Mouse (Mus musculus): ENCODE results near the gene Dmrt2. TPM values are rescaled to one million over a fixed set of nuclear protein-coding genes. Genes with fewer than 3 reads are reported as not detected.

The Dmrt2 gene
- polyA plus RNA-seq, 1 experiment from 2014 or later: 0.27 TPM

- Histone ChIP-seq H3K27ac (ENCODE audit: low read depth) (no peak overlapping the region), H3K9ac (replicated peaks) (peak overlapping the region; percentile 17; the same call in 1 of the 2 replicates), H3K4me2 (ENCODE audit: low read depth, low read length) (peak overlapping the region; percentile 72), H3K4me1 (ENCODE audit: insufficient read depth) (peaks cover 6% of the 10 kb centered on the region; the same call in 1 of the 2 replicates), H3K36me3 (replicated peaks; ENCODE audit: insufficient read depth, low read length) (no peaks in the 10 kb centered on the region), H3K27me3 (ENCODE audit: insufficient read depth, low read length) (peaks cover 75% of the 10 kb centered on the region), H3K4me3 (ENCODE audit: low read depth, low read length) (peak overlapping the region; percentile 44), H3K9me3 (ENCODE audit: low read length) (no peaks in the 10 kb centered on the region)
- DNase-seq (no peak), ATAC-seq (no peak)
- TF ChIP-seq CTCF (IDR thresholded peaks at IDR 0.05; ENCODE audit: low read depth) (no peak), EP300 (IDR thresholded peaks at IDR 0.05; ENCODE audit: low read depth) (no peak)
- WGBS (ENCODE audit: insufficient replicate concordance): 3% methylated on average over 15 of the region's 15 CpGs
Observed at GRCm38 (mm10) chr19:25674056-25674420, 1.8 kb downstream of the Dmrt2 start.

DNA sequence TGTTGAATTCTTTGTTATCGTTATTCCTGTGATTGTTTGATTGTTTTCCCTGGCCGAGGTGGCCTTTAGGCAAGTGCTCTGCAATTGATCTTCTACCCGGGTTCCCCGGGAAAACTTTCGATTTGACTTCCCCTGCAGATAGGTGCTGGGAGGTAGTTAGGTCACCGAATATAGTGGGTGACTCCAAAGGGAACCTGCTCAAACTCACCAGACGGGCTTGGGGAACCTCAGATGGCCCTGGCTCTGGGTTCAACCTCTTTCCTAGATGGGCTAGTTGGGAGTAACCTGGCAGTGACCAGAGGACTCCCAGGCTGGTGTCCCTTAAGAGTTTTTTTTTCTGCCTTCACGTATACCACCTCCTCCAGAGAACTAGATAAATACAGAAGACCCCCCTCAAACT, 2.5 kb downstream of the Dmrt2 start:
- peaks cover 6% of the 10 kb centered on the region; the same call in 1 of the 2 replicates for H3K4me1 ChIP-seq (ENCODE audit: insufficient read depth)
- ATAC-seq (no peak), DNase-seq (no peak)
- peak overlapping the region; percentile 44; the same call in 1 of the 2 replicates for H3K4me3 ChIP-seq (ENCODE audit: low read depth, low read length)
- peak overlapping the region; percentile 72; the same call in 1 of the 2 replicates for H3K4me2 ChIP-seq (ENCODE audit: low read depth, low read length)
- TF ChIP-seq CTCF (IDR thresholded peaks at IDR 0.05; ENCODE audit: low read depth) (no peak), EP300 (IDR thresholded peaks at IDR 0.05; ENCODE audit: low read depth) (no peak)
- no peaks in the 10 kb centered on the region for H3K9me3 ChIP-seq (ENCODE audit: low read length)
- H3K27me3 ChIP-seq (ENCODE audit: insufficient read depth, low read length): peaks cover 71% of the 10 kb centered on the region
- no peaks in the 10 kb centered on the region for H3K36me3 ChIP-seq (replicated peaks; ENCODE audit: insufficient read depth, low read length)
- H3K27ac ChIP-seq (ENCODE audit: low read depth): no peak overlapping the region
- H3K9ac ChIP-seq (replicated peaks): no peak overlapping the region
- WGBS (ENCODE audit: insufficient replicate concordance): 4% methylated on average over 8 of the region's 8 CpGs

DNA sequence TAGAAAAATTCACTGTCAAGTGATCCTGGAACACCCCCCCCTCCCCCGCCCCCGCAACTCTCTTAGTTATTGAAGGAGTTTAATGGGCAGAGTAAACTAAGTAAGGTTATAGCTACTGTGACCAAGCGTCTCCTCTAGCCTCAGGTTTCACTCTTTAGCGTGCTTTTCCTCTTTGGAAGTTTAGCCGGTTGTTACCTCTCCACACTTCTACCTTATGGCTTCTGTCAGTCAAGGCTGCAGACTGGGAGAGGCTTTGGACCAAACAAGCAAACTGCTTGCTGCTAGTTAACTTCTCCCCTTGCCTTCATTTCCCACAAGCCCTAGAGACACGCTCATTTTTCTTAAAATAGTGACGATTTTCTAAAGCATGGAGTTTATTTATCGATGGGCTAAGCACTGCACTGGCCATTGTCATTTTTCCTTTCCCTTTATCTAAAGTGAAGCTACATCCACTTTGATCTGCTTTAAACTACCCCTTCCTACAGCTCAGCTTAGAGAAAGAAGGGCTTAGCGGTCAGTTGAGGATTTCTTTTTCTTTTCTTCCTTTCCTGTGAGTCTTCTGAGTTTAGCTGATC, 3.7 kb downstream of the Dmrt2 start:
- H3K27me3 ChIP-seq (ENCODE audit: insufficient read depth, low read length): peaks cover 59% of the 10 kb centered on the region
- DNase-seq (no peak), ATAC-seq (no peak)
- H3K9me3 ChIP-seq (ENCODE audit: low read length): no peaks in the 10 kb centered on the region
- no peak overlapping the region for H3K4me2 ChIP-seq (ENCODE audit: low read depth, low read length)
- H3K4me3 ChIP-seq (ENCODE audit: low read depth, low read length): no peak overlapping the region
- H3K36me3 ChIP-seq (replicated peaks; ENCODE audit: insufficient read depth, low read length): no peaks in the 10 kb centered on the region
- WGBS (ENCODE audit: insufficient replicate concordance): 17% methylated on average over 9 of the region's 9 CpGs
- H3K9ac ChIP-seq (replicated peaks): no peak overlapping the region
- H3K4me1 ChIP-seq (ENCODE audit: insufficient read depth): peaks cover 6% of the 10 kb centered on the region; the same call in 1 of the 2 replicates
- H3K27ac ChIP-seq (ENCODE audit: low read depth): no peak overlapping the region
- no peak for TF ChIP-seq EP300 (IDR thresholded peaks at IDR 0.05; ENCODE audit: low read depth)

GRCm38 (mm10) chr19:25698850-25699249, 26.6 kb downstream of the Dmrt2 start:
- Histone ChIP-seq H3K4me3 (ENCODE audit: low read depth, low read length) (no peak overlapping the region), H3K9me3 (ENCODE audit: low read length) (no peaks in the 10 kb centered on the region), H3K4me1 (ENCODE audit: insufficient read depth) (no peaks in the 10 kb centered on the region), H3K9ac (replicated peaks) (no peak overlapping the region), H3K36me3 (replicated peaks; ENCODE audit: insufficient read depth, low read length) (no peaks in the 10 kb centered on the region), H3K4me2 (ENCODE audit: low read depth, low read length) (no peak overlapping the region), H3K27ac (ENCODE audit: low read depth) (no peak overlapping the region), H3K27me3 (ENCODE audit: insufficient read depth, low read length) (no peaks in the 10 kb centered on the region)
- no peak for ATAC-seq
- WGBS (ENCODE audit: insufficient replicate concordance): 73% methylated on average over 14 of the region's 14 CpGs
- TF ChIP-seq CTCF (IDR thresholded peaks at IDR 0.05; ENCODE audit: low read depth): no peak
- TF ChIP-seq EP300 (IDR thresholded peaks at IDR 0.05; ENCODE audit: low read depth): no peak
- DNase-seq: no peak

DNA sequence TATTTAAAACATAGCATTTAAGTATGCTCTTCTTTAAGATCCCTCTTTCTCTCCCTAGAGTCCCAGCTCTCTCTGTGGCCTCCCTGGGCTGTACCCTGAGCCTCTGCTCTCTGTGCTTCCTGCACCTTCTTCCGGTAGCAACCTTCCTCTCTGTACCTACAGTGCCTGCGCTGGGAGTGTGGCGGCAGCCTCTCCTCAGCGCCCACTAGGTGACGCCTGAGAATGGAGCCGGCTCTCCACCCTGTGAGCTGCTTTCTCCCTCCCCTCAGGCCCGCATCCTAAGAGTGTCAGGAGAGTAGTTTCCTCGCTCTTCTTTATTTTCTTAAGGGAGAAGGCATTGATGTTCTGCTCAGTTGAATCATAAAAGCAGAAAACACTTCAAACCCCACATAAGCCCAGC, 41.2 kb downstream of the Dmrt2 start:
- Histone ChIP-seq H3K4me3 (ENCODE audit: low read depth, low read length) (no peak overlapping the region), H3K9ac (replicated peaks) (no peak overlapping the region), H3K4me2 (ENCODE audit: low read depth, low read length) (no peak overlapping the region), H3K27me3 (ENCODE audit: insufficient read depth, low read length) (no peaks in the 10 kb centered on the region), H3K4me1 (ENCODE audit: insufficient read depth) (no peaks in the 10 kb centered on the region), H3K9me3 (ENCODE audit: low read length) (no peaks in the 10 kb centered on the region), H3K36me3 (replicated peaks; ENCODE audit: insufficient read depth, low read length) (no peaks in the 10 kb centered on the region), H3K27ac (ENCODE audit: low read depth) (no peak overlapping the region)
- DNase-seq (peak; percentile 22), ATAC-seq (no peak)
- WGBS (ENCODE audit: insufficient replicate concordance): 7% methylated on average over 8 of the region's 8 CpGs
- TF ChIP-seq CTCF (IDR thresholded peaks at IDR 0.05; ENCODE audit: low read depth) (peak; percentile 51), EP300 (IDR thresholded peaks at IDR 0.05; ENCODE audit: low read depth) (no peak)

- H3K4me3 ChIP-seq (ENCODE audit: low read depth, low read length): no peak overlapping the region
- H3K9ac ChIP-seq (replicated peaks): no peak overlapping the region
- no peak for TF ChIP-seq CTCF (IDR thresholded peaks at IDR 0.05; ENCODE audit: low read depth)
- TF ChIP-seq EP300 (IDR thresholded peaks at IDR 0.05; ENCODE audit: low read depth): no peak
- no peaks in the 10 kb centered on the region for H3K36me3 ChIP-seq (replicated peaks; ENCODE audit: insufficient read depth, low read length)
- DNase-seq (no peak), ATAC-seq (no peak)
- no peaks in the 10 kb centered on the region for H3K27me3 ChIP-seq (ENCODE audit: insufficient read depth, low read length)
- H3K9me3 ChIP-seq (ENCODE audit: low read length): no peaks in the 10 kb centered on the region
- H3K4me1 ChIP-seq (ENCODE audit: insufficient read depth): no peaks in the 10 kb centered on the region
- 52% methylated on average over 2 of the region's 2 CpGs for WGBS (ENCODE audit: insufficient replicate concordance)
- H3K4me2 ChIP-seq (ENCODE audit: low read depth, low read length): no peak overlapping the region
- no peak overlapping the region for H3K27ac ChIP-seq (ENCODE audit: low read depth)
Observed at GRCm38 (mm10) chr19:25714927-25715326, 42.7 kb downstream of the Dmrt2 start.

Measured in liver, postnatal 0 days (tissue).